Mouse (Mus musculus) kidney, postnatal 25 days (tissue): ENCODE data around the gene Prss43.
"Not testable (repeated sequence)": the region's sequence is repeated elsewhere in the genome, so short reads cannot be mapped to it uniquely, and the experiment has no call there.

Source experiments
- DNase-seq, 2 experiments: peaks; one replicate each; pipeline ENCODE4 v3.0.0; 2021; ENCODE audit warnings: mixed read lengths in 2 of 2

The Prss43 gene

DNA sequence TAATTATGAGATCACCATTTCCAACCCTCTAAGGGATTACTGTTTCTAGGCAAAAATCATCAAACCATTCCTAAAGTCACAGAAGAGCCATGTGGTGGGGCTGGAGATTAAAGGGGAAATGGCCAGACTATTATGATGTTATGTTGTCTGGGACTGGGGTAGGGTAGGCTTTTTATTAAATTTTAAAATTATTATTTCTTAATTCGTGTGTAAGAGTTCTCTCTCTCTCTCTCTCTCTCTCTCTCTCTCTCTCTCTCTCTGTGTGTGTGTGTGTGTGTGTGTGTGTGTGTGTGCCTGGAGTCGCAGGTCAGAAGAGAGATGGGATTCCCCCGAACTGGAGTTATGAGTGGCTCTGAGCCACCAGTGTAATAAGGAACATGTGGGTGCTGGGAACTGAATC, at the start of gene Prss43:
Prss43 (plus strand) TSS at position 301 of the 400 bp plus-strand sequence.
- no peak for DNase-seq

DNA sequence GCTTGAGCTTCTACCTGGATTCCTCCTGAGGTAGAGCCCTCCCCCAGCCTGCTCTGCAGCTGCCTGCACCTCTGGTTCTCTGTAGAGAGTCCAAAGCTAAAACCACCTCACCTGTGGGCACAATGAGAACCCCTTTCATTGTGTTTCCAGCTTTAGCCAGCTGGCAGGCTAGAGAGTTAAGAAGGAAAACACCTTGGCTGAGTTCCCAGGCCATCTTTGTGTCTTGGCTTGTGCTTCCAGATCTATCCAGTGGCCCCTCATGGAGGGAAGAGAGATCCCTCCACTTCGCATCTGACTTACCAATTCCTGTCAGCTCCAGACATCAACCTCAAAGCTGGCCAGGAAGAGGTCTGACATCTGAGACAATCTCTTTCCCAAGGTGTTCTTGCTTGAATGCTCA, 48.4 kb upstream of the Prss43 start:
- peak in 1 of 2 experiments; percentile 35 for DNase-seq

DNA sequence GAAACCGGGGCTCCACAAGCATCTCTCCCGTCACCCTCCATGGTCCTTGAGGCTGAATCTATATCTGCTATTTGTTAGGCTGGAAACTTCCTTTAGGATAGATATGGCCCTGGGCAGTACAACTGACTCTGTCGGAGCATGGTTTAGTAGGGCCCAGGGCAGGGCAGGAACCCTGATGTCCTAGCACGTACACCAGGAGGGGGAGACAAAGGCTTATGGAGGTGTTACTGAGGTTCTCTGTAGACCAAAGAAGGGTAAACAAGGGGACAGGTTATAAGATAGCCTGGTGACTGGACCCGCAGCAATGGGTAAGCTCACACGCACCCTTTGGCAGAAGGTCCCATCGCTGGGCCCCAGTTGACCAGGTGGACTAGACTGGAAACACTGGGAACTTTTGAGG, 47.9 kb upstream of the Prss43 start:
- no peak for DNase-seq

DNA sequence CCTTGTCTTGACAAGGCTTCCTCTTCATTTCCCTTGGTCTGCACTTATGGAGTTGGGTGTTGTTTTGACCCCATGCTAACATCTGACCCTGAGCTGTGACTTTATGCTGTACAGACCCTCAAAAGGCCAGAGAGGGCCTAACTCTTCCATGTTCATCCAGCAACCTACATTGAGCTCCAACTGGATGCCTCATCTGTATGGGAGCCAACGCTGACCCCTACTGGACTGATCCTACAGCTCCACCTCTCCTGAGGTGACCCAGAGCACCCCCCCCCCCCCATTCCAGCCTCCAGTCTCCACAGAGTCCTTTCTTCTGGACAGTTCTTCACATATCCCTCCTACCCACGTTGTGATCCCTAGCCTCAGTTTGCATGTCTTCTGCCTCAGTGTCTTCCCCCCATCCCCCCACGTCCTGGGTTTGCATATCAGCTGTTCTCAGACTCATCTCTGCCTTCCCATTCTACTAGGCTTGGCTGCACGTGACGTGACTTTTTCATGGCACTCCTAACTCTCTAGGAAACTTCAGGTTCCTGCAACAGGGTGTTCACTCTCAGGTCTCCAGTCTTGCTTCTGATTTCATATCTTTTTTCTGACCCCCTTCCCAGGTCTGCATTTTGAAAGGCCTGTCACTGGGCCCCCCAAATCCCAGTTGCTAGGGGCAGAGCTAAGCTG, 47.1 kb upstream of the Prss43 start:
- peak in 1 of 2 experiments; percentile 47 for DNase-seq

DNA sequence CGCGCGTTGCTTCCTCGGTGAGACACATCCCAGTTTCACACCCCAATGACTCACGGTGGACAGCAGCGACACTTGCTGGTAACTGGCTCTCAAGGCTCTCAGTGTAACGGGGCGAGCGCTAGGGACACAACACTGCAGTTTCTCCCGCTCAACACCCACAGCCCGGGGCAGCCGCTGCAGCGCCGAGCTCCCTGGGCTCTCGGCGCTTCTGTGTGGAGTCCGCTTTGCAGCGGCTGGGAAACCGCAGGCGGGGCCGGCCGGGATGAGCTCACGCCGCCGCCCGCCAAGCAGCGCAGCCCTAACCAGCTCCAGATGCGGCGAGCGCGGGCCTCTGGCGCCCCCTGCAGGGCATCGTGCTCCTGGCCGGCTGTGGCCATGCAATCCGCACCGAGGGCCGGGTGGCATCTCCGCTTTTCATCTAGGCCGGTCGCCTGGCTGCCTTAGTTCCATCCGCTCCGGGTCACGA, 45.2 kb upstream of the Prss43 start:
- peak; percentile 95 for DNase-seq

- peak; percentile 95 for DNase-seq
Measured at GRCm38 (mm10) chr9:110781731-110782130, 44.8 kb upstream of the Prss43 start.

- peak; percentile 34 to 60 for DNase-seq
Measured at GRCm38 (mm10) chr9:110783611-110784010, 42.9 kb upstream of the Prss43 start.

GRCm38 (mm10) chr9:110788169-110788568, 38.3 kb upstream of the Prss43 start:
- no peak for DNase-seq

GRCm38 (mm10) chr9:110790462-110790861, 36.0 kb upstream of the Prss43 start:
- no peak for DNase-seq

DNA sequence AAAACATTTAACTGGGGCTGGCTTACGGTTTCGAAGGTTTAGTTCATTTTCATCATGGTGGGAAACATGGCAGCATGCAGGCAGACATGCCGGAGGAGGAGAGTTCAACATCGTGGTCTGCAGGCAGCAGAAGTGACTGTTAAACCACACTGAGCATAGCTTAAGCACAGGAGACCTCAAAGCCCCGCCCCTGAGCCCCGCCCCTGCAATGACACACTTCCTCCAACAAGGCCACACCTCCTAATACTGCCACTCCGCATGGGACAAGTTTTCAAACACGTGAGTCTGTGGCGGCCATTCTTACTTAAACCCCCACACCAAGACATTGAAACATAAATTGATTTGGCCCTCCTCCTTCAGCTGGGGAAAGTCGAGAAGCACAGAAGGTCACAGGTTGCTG, 29.5 kb upstream of the Prss43 start:
- DNase-seq: no peak

- no peak for DNase-seq
Measured at GRCm38 (mm10) chr9:110797866-110798265, 28.6 kb upstream of the Prss43 start, which contains the start of gene Prss42. Gene Prss42, plus strand, starts transcription at chr9:110798166.

- no peak for DNase-seq
Measured at GRCm38 (mm10) chr9:110800834-110801479, 25.5 kb upstream of the Prss43 start.

GRCm38 (mm10) chr9:110803294-110803693, 23.2 kb upstream of the Prss43 start:
- no peak for DNase-seq

GRCm38 (mm10) chr9:110810051-110810450, 16.4 kb upstream of the Prss43 start:
- no peak for DNase-seq

DNA sequence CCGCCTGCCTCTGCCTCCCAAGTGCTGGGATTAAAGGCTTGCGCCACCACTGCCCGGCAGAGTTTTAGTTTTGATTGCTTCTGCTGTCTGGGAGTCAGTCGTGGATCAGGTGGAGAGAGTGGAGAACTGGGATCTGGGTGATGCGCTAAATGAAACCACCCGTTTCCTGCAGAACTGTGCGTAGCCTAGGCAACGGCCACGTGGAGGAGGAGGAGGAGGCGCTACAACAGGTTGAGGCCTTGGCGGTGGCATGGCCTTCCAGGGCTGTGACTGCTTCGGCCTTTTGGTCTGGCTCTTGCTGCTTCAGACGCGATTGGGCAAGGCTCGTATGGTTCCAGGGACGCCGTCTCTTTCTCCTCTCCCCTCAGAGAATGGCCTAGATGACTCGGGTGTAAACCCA, 12.7 kb upstream of the Prss43 start, which contains the start of gene Prss44:
Prss44 (plus strand) TSS at position 206 of the 400 bp plus-strand sequence.
- DNase-seq: no peak

GRCm38 (mm10) chr9:110820546-110820945, 5.9 kb upstream of the Prss43 start:
- not testable (repeated sequence) for DNase-seq

- DNase-seq: peak; percentile 18 to 34
Measured at GRCm38 (mm10) chr9:110821436-110821835, 5.1 kb upstream of the Prss43 start.

DNA sequence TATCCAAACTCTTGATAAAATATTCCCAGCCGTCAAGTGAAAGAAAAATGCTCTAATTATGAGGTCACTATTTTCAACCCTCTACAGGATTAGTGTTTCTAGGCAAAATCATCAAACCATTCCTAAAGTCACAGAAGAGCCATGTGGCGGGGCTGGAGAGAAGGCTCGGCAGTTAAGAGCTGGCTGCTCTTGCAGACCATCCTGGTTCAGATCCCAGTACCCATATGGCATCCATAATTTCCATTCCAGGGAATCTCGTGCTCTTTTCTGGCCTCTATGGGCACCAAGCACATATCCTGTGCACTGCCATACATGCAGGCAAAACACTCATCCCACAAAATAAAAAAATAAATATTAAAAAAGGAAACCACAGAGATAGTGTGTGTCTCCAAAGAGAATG, 1.1 kb upstream of the Prss43 start:
- no peak for DNase-seq

DNA sequence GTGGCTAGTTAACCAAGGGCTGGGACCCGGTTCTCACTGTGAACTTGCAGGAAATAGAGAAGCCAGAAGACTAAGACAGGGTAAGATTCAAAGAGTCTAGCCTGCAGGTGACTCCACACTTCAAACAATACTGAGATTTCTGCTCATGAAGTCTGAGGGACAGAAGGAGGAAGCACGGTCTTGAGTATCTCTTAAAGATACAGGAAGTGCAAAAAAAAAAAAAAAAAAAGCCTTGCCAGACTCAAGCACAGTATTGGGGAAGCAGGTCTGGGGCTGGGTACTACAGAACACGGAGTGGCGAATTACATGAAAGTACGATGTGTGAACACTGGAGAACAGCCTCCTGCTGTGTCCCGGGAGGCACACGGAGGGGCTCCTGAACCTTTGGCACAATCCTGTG, 658 bp upstream of the Prss43 start:
- DNase-seq: no peak

DNA sequence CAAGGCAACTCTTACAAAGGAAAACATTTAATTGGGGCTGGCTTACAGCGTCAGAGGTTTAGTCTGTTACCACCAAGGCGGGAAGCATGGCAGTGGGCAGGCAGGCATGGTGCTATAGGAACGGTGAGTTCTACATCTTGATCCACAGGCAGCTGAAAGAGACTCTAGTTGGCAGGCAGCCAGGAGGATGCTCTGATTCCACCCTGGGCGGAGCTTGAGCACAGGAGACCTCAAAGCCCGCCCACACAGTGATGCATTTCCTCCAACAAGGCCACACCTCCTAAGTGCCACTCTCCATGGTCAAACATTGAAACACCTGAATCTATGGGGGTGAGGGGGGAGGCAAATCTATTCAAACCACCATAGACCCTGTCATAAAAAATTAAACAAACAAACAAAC, 6.5 kb downstream of the Prss43 start:
- no peak for DNase-seq

DNA sequence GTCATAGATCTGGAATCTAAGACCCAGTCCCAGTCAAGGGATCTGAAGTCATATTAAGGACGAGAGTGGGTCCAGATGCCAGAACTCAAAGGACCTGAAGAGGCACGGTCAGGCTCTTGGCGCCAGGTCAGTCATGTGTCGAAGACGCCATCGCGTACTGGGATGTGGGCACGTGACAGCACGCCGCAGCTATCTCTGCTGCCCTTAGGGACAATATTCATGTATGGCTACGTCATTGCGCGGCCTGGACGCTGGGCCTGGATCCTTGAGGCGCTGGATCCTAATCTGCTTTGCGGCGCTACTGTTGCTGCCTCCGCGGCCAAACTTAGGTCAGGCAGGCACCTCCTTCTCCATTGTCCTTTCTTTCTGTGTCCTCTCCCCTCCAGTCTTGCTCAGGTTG, 7.9 kb downstream of the Prss43 start, which contains the start of gene Prss45:
Prss45 (plus strand) TSS at position 178 of the 400 bp plus-strand sequence.
- DNase-seq: no peak

GRCm38 (mm10) chr9:110834961-110835360, 8.5 kb downstream of the Prss43 start:
- DNase-seq: no peak

- peak in 1 of 2 experiments; percentile 48 for DNase-seq
Measured at GRCm38 (mm10) chr9:110836112-110836511, 9.6 kb downstream of the Prss43 start.

GRCm38 (mm10) chr9:110840905-110841304, 14.4 kb downstream of the Prss43 start:
- no peak for DNase-seq
